Mouse (Mus musculus) central nervous system, embryonic 11.5 days (tissue): Measurements from ENCODE around the gene Art3. TPM values are rescaled to one million over a fixed set of nuclear protein-coding genes. Genes with fewer than 3 reads are reported as not detected.

Source experiments
- polyA plus RNA-seq: library from polyadenylated mRNA; depleted of rRNA; stranded (reverse); fragments of >200 nt; gene quantifications from 2 replicates; pipeline ENCODE4 v1.2.3, GENCODE M21; 2012; rRNA removed

Art3 gene
- 2.5 and 4.2 TPM in 2 replicates for polyA plus RNA-seq

GRCm38 (mm10) chr5:92331635-92332338, at the start of gene Art3:
TSS of gene Art3 (plus strand) at chr5:92331827.

DNA sequence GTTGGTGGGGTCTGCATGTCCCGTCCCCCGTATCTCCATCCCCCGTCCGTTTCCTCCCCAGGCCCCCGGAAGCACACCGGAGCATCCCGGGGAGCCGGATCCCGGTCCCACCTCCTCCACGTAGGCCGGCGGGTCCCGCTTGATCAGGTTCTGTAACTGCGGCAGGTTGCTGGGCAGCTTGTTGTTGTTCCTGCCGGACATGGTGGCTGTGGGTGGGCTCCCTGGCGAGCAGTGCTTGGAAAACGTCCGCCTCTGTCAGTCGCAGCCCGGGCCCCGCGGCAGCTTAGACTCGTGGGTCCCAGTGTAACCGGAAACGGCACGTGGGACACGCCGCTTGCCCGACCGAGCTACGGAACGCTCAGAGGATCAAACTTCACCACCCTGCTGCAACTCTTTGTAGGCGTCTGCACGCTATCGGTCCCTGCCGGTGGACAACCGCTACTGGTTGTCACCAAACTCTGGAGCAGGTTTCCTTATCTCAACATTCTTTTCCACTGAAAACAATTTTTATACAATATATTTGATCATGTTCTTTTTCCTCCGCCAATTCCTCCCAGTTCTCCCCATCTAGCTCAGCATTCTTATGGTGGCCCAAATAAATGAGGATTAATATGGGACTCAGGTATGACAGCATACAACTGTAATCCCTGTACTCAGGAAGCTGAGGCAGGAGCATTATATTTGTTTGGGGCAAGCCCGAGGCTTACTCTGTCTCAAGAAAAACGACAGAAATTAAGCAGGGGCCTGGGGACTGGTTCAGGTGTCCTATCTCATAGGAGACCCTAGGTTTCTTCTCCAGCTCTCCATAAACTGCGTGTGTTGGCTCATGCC, 21.7 kb upstream of the Art3 start, which contains the start of gene Sdad1:
Gene Sdad1 (minus strand): TSS at position 799 of the 831 bp plus-strand sequence.

DNA sequence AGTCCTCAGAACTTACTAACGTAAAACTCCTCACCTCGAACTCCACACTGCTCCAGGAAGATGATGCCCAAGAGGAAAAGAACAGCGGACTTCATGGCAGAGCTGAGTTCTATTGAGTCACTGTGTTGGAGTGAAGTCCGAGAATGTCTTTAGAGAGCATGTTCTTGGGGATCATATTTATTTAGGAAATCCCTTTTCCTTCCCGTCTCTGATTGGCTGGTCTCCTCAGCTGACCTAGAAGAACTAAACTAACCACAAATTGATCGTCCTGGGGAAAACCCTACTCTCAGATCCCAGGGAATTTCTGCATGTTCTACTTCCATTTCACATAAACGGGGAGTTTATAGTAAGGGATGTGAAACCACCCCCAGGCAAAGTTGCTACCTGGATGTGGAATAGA, 3.7 kb upstream of the Art3 start, which contains the start of gene Cxcl9:
Gene Cxcl9 (minus strand): TSS at position 151 of the 400 bp plus-strand sequence.

GRCm38 (mm10) chr5:92348794-92349413, 17.3 kb downstream of the Art3 start, which contains the start of gene Cxcl10:
TSS of gene Cxcl10 (minus strand) at chr5:92348889.

DNA sequence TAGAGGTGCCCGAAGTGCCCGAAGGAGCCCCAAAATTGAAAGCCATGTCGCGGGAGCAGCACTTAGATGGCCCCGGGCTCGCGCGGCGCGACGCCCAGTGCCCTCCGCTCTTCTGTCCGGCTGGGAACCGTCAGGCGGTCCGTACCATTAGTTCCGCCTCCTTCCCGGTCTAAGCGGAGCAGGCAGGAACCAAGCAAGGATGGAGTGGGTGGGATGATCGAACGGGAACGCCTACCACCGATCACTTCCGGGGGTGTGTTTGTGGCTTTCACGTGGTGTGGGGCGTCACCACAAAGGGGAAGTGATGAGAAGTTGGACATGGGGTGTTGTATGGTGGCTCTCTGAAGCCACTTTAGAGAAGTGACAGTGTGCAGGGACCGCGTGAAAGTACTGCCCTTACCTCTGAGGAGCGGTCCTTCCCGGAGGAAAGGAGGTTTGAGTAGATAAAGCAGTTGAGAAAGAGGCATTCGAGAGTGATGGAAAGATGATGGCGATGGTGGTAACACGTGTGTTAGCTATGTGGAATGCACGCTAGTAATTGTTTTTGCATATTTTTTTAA, 103.5 kb downstream of the Art3 start, which contains the start of gene Nup54:
Gene Nup54 (minus strand): TSS at position 195 of the 560 bp plus-strand sequence.

Other genes with a start within 250 kb of the Art3 start
- 133 and 284 TPM in 2 replicates for gene G3bp2, start 248.1 kb upstream of the Art3 start, polyA plus RNA-seq
- gene Uso1, start 193.9 kb upstream of the Art3 start, polyA plus RNA-seq: 46.0 and 46.9 TPM in 2 replicates
- not detected in 2 replicates for gene U90926, start 116.4 kb upstream of the Art3 start, polyA plus RNA-seq
- gene Ppef2, start 75.5 kb upstream of the Art3 start, polyA plus RNA-seq: 0.46 and 0.68 TPM in 2 replicates
- gene Naaa, start 53.7 kb upstream of the Art3 start, polyA plus RNA-seq: 4.7 and 5.2 TPM in 2 replicates
- 29.8 and 30.7 TPM in 2 replicates for gene Sdad1, start 21.3 kb upstream of the Art3 start, polyA plus RNA-seq
- not detected in 2 replicates for gene Cxcl9, start 3.7 kb upstream of the Art3 start, polyA plus RNA-seq
- gene Cxcl10, start 17.1 kb downstream of the Art3 start, polyA plus RNA-seq: 0.63 and 0.65 TPM in 2 replicates
- 46.9 and 62.7 TPM in 2 replicates for gene Nup54, start 103.4 kb downstream of the Art3 start, polyA plus RNA-seq
- 29.1 and 30.3 TPM in 2 replicates for gene Scarb2, start 175.0 kb downstream of the Art3 start, polyA plus RNA-seq
- 0.05 TPM in 1 of 2 replicates, not detected in the other for gene Fam47e, start 223.2 kb downstream of the Art3 start, polyA plus RNA-seq